Mouse (Mus musculus) right cerebral cortex, adult 18-20 months (tissue): ENCODE data around the gene Cplane1.
"Not testable (repeated sequence)": the region's sequence is repeated elsewhere in the genome, so short reads cannot be mapped to it uniquely, and the experiment has no call there.

Experiments
- DNase-seq: peaks from one replicate; pipeline ENCODE4 v3.0.0; 2022; ENCODE audit warnings: mixed read lengths

Cplane1 gene

GRCm38 (mm10) chr15:8168591-8169265, at the start of gene Cplane1:
Gene Cplane1, plus strand, starts transcription at chr15:8169106.
- peak; percentile 94 for DNase-seq

- DNase-seq, result no peak
Measured at GRCm38 (mm10) chr15:8129281-8129680, 39.6 kb upstream of the Cplane1 start.

- DNase-seq, result no peak
Measured at GRCm38 (mm10) chr15:8131268-8131667, 37.6 kb upstream of the Cplane1 start.

- DNase-seq, result no peak
Measured at GRCm38 (mm10) chr15:8131761-8132160, 37.1 kb upstream of the Cplane1 start.

- no peak for DNase-seq
Measured at GRCm38 (mm10) chr15:8135606-8136005, 33.3 kb upstream of the Cplane1 start.

GRCm38 (mm10) chr15:8161841-8162240, 7.1 kb upstream of the Cplane1 start:
- no peak for DNase-seq

- peak; percentile 38 for DNase-seq
Measured at GRCm38 (mm10) chr15:8169266-8169746, 400 bp downstream of the Cplane1 start.

- no peak for DNase-seq
Measured at GRCm38 (mm10) chr15:8189563-8189962, 20.7 kb downstream of the Cplane1 start.

GRCm38 (mm10) chr15:8190435-8190834, 21.5 kb downstream of the Cplane1 start:
- DNase-seq, result no peak

- DNase-seq, result no peak
Measured at GRCm38 (mm10) chr15:8200317-8200716, 31.4 kb downstream of the Cplane1 start.

- no peak for DNase-seq
Measured at GRCm38 (mm10) chr15:8208362-8208761, 39.5 kb downstream of the Cplane1 start.

GRCm38 (mm10) chr15:8214811-8215210, 45.9 kb downstream of the Cplane1 start:
- no peak for DNase-seq

- DNase-seq, result not testable (repeated sequence)
Measured at GRCm38 (mm10) chr15:8234167-8234566, 65.3 kb downstream of the Cplane1 start.

- no peak for DNase-seq
Measured at GRCm38 (mm10) chr15:8265946-8266345, 97.0 kb downstream of the Cplane1 start.

- no peak for DNase-seq
Measured at GRCm38 (mm10) chr15:8267211-8267610, 98.3 kb downstream of the Cplane1 start.

- no peak for DNase-seq
Measured at GRCm38 (mm10) chr15:8268231-8268630, 99.3 kb downstream of the Cplane1 start.

- no peak for DNase-seq
Measured at GRCm38 (mm10) chr15:8271952-8272351, 103.0 kb downstream of the Cplane1 start.

- not testable (repeated sequence) for DNase-seq
Measured at GRCm38 (mm10) chr15:8277916-8278315, 109.0 kb downstream of the Cplane1 start.

GRCm38 (mm10) chr15:8279320-8279779, 110.4 kb downstream of the Cplane1 start:
- no peak for DNase-seq

GRCm38 (mm10) chr15:8279929-8280610, 111.2 kb downstream of the Cplane1 start:
- no peak for DNase-seq

GRCm38 (mm10) chr15:8281701-8282100, 112.8 kb downstream of the Cplane1 start:
- no peak for DNase-seq

GRCm38 (mm10) chr15:8282155-8282554, 113.2 kb downstream of the Cplane1 start:
- no peak for DNase-seq

GRCm38 (mm10) chr15:8291251-8291650, 122.3 kb downstream of the Cplane1 start:
- DNase-seq, result no peak

GRCm38 (mm10) chr15:8294150-8294549, 125.2 kb downstream of the Cplane1 start:
- DNase-seq, result no peak
